Mouse (Mus musculus) ES-Bruce4 (cell line): Measurements from ENCODE around the gene Cntnap5b.

Source experiments
- CTCF ChIP-seq: IDR thresholded peaks from one replicate; pipeline ENCODE4 v1.8.1; 2011; ENCODE audit warnings: low read depth, low read length
- EP300 ChIP-seq: IDR thresholded peaks from 2 replicates; pipeline ENCODE4 v1.6.1; 2011; ENCODE audit warnings: low read depth, low read length; ENCODE audit not compliant: insufficient read depth
- POLR2A ChIP-seq: IDR thresholded peaks from one replicate; pipeline ENCODE4 v1.8.1; 2011; ENCODE audit warnings: low read length; ENCODE audit not compliant: insufficient read depth

GRCm38 (mm10) chr1:100100516-100100915 lies 328.0 kb downstream of the Cntnap5b start:
- TF ChIP-seq CTCF: no peak
- TF ChIP-seq EP300: no peak
- no peak for TF ChIP-seq POLR2A
